Mouse (Mus musculus): ENCODE data around the gene Pla2g12b.

DNA sequence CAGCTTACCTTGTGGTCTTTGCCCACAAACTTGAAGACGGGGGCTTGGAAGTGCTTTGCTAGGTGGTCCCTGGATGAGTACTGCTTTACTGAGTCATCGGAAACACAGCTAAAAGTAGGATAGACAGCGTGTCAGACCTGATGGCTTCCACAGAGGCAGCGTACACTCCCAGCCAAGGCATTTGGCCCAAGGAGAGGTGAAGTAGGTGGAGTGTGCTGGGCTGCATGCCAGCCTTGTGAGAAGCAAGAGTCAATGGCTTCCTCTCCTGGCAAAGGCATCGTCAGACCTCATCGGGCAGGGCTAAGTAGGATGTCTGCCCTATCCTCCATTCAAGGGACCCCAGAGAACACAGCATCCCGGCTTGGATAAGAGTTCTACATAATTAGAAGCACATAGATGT lies 21.9 kb downstream of the Pla2g12b start:
- no peak for TF ChIP-seq POLR2A (IDR thresholded peaks at IDR 0.05; ENCODE audit: insufficient read length, low read depth)
- TF ChIP-seq MYOG (IDR thresholded peaks at IDR 0.05; ENCODE audit: control insufficient read depth in 1 of 3, insufficient read depth in 1 of 3, insufficient read length in 2 of 3, low read depth in 2 of 3): no peak
- TF ChIP-seq TCF12 (IDR thresholded peaks at IDR 0.05; ENCODE audit: insufficient read depth, poor library complexity, severe bottlenecking): no peak
- no peak for TF ChIP-seq MYOD1 (IDR thresholded peaks at IDR 0.05; ENCODE audit: control insufficient read depth in 1 of 3, insufficient read length in 2 of 3, low read depth in 2 of 3)
- TF ChIP-seq CEBPB (IDR thresholded peaks at IDR 0.05; ENCODE audit: insufficient read depth, poor library complexity, severe bottlenecking): no peak
- no peak for TF ChIP-seq REST (IDR thresholded peaks at IDR 0.05; ENCODE audit: insufficient read depth, insufficient read length)
- no peak for TF ChIP-seq USF1 (IDR thresholded peaks at IDR 0.05; ENCODE audit: low read depth)
- TF ChIP-seq MAX (IDR thresholded peaks at IDR 0.05; ENCODE audit: low read depth): no peak
